Mouse (Mus musculus) lung, postnatal 0 days (tissue): ENCODE results near the gene Bloc1s2.

Experiments
- CTCF ChIP-seq: IDR thresholded peaks from 2 replicates; pipeline ENCODE4 v1.5.1; 2016; ENCODE audit warnings: antibody characterized with exemption, mild to moderate bottlenecking
- EP300 ChIP-seq: IDR thresholded peaks from 2 replicates; pipeline ENCODE4 v1.6.1; 2016; ENCODE audit warnings: antibody characterized with exemption, mild to moderate bottlenecking, control low read depth

DNA sequence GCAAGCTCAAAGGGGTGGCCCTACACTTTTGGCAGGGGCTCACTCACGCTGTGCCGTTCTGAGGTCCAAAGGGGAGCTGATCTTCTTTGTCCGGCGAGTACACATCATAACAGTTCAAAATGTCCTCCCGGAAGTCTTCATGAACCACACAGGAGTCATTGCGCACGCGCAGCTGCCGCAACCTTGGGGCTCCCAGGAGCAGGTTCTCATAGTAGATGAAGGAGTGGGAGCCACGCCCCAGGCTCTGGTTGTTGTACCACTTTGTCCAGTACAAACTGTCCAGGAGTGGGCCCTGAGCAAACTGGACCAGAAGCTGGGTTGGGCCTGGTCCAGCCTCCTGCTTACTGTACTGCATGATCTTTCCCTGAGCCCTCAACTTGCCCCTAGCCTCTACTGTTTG, 10.8 kb upstream of the Bloc1s2 start:
- TF ChIP-seq CTCF (no peak), EP300 (no peak)
